Comparison of ENCODE assay signal across 10 mouse cellular contexts in the genomic region with DNA sequence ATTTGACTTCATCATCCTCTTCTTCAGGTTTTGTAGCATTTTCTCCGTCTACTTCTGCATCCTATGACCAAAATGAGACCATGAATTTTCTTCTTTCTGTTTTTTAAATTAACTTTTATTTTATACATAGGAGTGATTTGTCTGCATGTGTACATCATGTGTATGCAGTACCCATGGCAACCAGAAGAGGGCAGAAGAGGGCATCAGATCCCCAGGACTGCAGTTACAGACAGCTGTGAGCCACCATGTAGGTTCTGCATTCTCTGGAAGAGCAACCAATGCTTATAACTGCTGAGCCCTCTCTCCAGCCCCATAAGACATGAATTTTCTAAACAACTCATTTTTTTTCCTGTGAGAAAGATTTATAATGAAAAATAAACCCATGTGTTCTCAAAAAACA. TPM values are rescaled to one million over a fixed set of nuclear protein-coding genes. Genes with fewer than 3 reads are reported as not detected.
DNase-seq lines count a peak whose midpoint lies in the region.
"Had no signal": no experiment of that assay in that cellular context is flagged by ENCODE, and none has a peak within 500 bp of the region (broad histone marks: within the 10 kb centered on the region; RNA-seq: fewer than 3 reads in every experiment).

No protein-coding gene starts in this region.

- H3K27ac ChIP-seq in embryonic facial prominence, embryonic 10.5 days (replicated peaks), result no peak overlapping the region
- H3K27ac ChIP-seq: midbrain, embryonic 12.5 days had no signal

- H3K4me3 ChIP-seq in embryonic facial prominence, embryonic 10.5 days, result no peak overlapping the region
- H3K4me3 ChIP-seq: midbrain, embryonic 12.5 days had no signal

- H3K9me3 ChIP-seq in embryonic facial prominence, embryonic 10.5 days, result no peaks in the 10 kb centered on the region
- H3K9me3 ChIP-seq: midbrain, embryonic 12.5 days had no signal

- peak; percentile 53 to 76 for DNase-seq in cerebellum, postnatal 14 days
- no peak for DNase-seq in cerebellum, adult 9-10 months
- peak; percentile 46 to 48 for DNase-seq in layer of hippocampus, postnatal 10 days (ENCODE audit: low spot score in 2 of 2)
- DNase-seq in layer of hippocampus, postnatal 36 days, result no peak
- DNase-seq in MEL-GATA-1-ER (ENCODE audit: extremely low read depth, low read depth), result peak; percentile 61
- peak; percentile 63 for DNase-seq in embryonic facial prominence, embryonic 10.5 days (ENCODE audit: low spot score)
- DNase-seq in lung, postnatal 25 days (ENCODE audit: low spot score), result peak; percentile 7
- DNase-seq in thymus, postnatal 14 days, result peak; percentile 67

- no peaks in the 10 kb centered on the region for H3K4me1 ChIP-seq in embryonic facial prominence, embryonic 10.5 days
- H3K4me1 ChIP-seq: midbrain, embryonic 12.5 days had no signal

- WGBS in embryonic facial prominence, embryonic 10.5 days, result 39% methylated on average over 1 of the region's 1 CpGs

- no peaks in the 10 kb centered on the region for H3K36me3 ChIP-seq in embryonic facial prominence, embryonic 10.5 days (replicated peaks)
- H3K36me3 ChIP-seq: midbrain, embryonic 12.5 days had no signal

- no peaks in the 10 kb centered on the region for H3K27me3 ChIP-seq in embryonic facial prominence, embryonic 10.5 days (replicated peaks; ENCODE audit: low read depth, poor library complexity, severe bottlenecking)
- H3K27me3 ChIP-seq: midbrain, embryonic 12.5 days had no signal

RNA-seq across cellular contexts. Expression of a gene that starts 28.9 kb away (rescaled TPM):
- total RNA-seq in layer of hippocampus, postnatal 10 days (2021), result 100 to 1,000 TPM; 112 to 119 TPM
- 100 to 1,000 TPM; 114 TPM for total RNA-seq in layer of hippocampus, postnatal 36 days (2021)
- polyA plus RNA-seq in embryonic facial prominence, embryonic 10.5 days (2016; fragmentation: Nextera tagmentation; extraction: Ambion mirVana), result 238 and 245 TPM in 2 replicates

RNA-seq across cellular contexts. Expression of a gene that starts 28.9 kb away (rescaled TPM):
- 10 to 100 TPM; 38.4 to 41.8 TPM for total RNA-seq in layer of hippocampus, postnatal 10 days (2021)
- total RNA-seq in layer of hippocampus, postnatal 36 days (2021), result 10 to 100 TPM; 31.6 to 32.8 TPM
- polyA plus RNA-seq in embryonic facial prominence, embryonic 10.5 days (2016; fragmentation: Nextera tagmentation; extraction: Ambion mirVana), result 96.4 and 96.8 TPM in 2 replicates

RNA-seq across cellular contexts. Expression of a gene that starts 51.4 kb away (rescaled TPM):
- total RNA-seq in layer of hippocampus, postnatal 10 days (2021), result under 1 TPM; 0.64 to 0.76 TPM
- total RNA-seq in layer of hippocampus, postnatal 36 days (2021), result not detected
- 0.07 and 0.09 TPM in 2 replicates for polyA plus RNA-seq in embryonic facial prominence, embryonic 10.5 days (2016; fragmentation: Nextera tagmentation; extraction: Ambion mirVana)
- polyA plus RNA-seq: heart, embryonic 16.5 days had no signal

Comparison
In these comparisons a context has a peak if more than half of its experiments do, and no peak if none do; other contexts are left out.
1. DNase-seq: peak in cerebellum, postnatal 14 days (2 of 2), layer of hippocampus, postnatal 10 days (2 of 2), MEL-GATA-1-ER (single experiment), embryonic facial prominence, embryonic 10.5 days (single experiment), lung, postnatal 25 days (single experiment) and thymus, postnatal 14 days (single experiment); none in cerebellum, adult 9-10 months (single experiment) and layer of hippocampus, postnatal 36 days (0 of 2).